Mouse (Mus musculus): ENCODE measurements at regions not wholly inside any gene's neighbourhood (a gene's known extent, or its start where the extent isn't known, plus 50 kb on each side); places are given as distances from the start of the nearest gene placed in this dataset.

DNA sequence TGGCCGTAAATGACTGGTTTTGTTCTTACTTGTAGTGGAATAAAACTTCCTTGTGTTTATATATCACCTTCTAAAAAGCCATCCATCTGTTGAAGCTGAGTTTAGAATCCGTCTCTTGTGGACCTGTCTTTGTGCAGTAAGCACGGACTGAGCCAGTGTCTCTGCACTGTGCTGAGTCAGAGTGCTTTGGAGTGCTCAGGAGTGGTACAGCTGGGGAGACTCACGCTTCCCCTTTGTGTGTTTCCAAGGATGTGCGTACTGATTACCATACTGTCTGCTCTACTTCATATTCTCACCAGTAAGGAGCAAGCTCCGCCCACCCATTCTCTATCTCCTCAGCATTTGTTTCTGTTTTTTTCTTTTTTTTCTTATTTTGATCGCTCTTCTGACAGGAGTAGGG is 175.9 kb upstream of the Nr5a2 start:
- no peaks in the 10 kb centered on the region for H3K9me3 ChIP-seq (replicated peaks; ENCODE audit: low read length)
- H3K79me2 ChIP-seq (replicated peaks; ENCODE audit: control insufficient read depth, extremely low read depth, insufficient read depth, poor library complexity, severe bottlenecking) = no peaks in the 10 kb centered on the region
- in situ Hi-C loops (cut with MboI; ENCODE audit: low pct_ligation_motif_present, low pct_unique_long_range_greater_than_20kb, low sequenced_read_pairs) = no loop called here
- H3K4me3 ChIP-seq (replicated peaks in 1 of 3; ENCODE audit: low read depth in 2 of 3, low read length in 2 of 3, poor library complexity in 1 of 3) = no peak overlapping the region
- no peak overlapping the region for H3K9ac ChIP-seq (ENCODE audit: insufficient read depth, low read depth)
- dilution Hi-C loops (cut with MboI; ENCODE audit: extremely low pct_ligation_motif_present, extremely low pct_unique_long_range_greater_than_20kb, low sequenced_read_pairs) = no loop called here
- peak; percentile 16 for DNase-seq (ENCODE audit: extremely low read depth)
- peaks cover 0 to 6% of the 10 kb centered on the region in 2 experiments; a peak in 2 of 4 replicates for H3K4me1 ChIP-seq (ENCODE audit: control insufficient read depth in 1 of 2, insufficient read depth in 2 of 2)
- no peak overlapping the region for H3K27ac ChIP-seq (ENCODE audit: insufficient read depth, low read depth)
- H3K36me3 ChIP-seq (replicated peaks in 1 of 2; ENCODE audit: control insufficient read depth in 1 of 2, insufficient read depth in 1 of 2, low read length in 1 of 2) = no peaks in the 10 kb centered on the region
- no peak overlapping the region for H3K4me2 ChIP-seq (ENCODE audit: insufficient read depth, low read depth, poor library complexity, severe bottlenecking)
- H3K27me3 ChIP-seq (replicated peaks) = no peaks in the 10 kb centered on the region
- TF ChIP-seq ZKSCAN1 (IDR thresholded peaks at IDR 0.05; ENCODE audit: borderline replicate concordance, low read depth, low read length) = no peak
- TF ChIP-seq POLR2AphosphoS2 (IDR thresholded peaks at IDR 0.05; ENCODE audit: low read depth, low read length) = no peak
- TF ChIP-seq TCF12 (IDR thresholded peaks at IDR 0.05; ENCODE audit: low read depth, low read length) = no peak
- TF ChIP-seq E2F4 (IDR thresholded peaks at IDR 0.05; ENCODE audit: insufficient replicate concordance, low read depth, low read length) = no peak
- TF ChIP-seq CTCF (conservative IDR thresholded peaks at IDR 0.05 in 1 of 2, IDR thresholded peaks at IDR 0.05 in 1 of 2; ENCODE audit: low read depth in 2 of 2, low read length in 2 of 2) = no peak
- TF ChIP-seq JUND (conservative IDR thresholded peaks at IDR 0.05; ENCODE audit: low read depth, low read length) = no peak
- TF ChIP-seq USF2 (conservative IDR thresholded peaks at IDR 0.05; ENCODE audit: low read depth, low read length) = no peak
- no peak for TF ChIP-seq UBTF (IDR thresholded peaks at IDR 0.05; ENCODE audit: low read depth, low read length)
- no peak for TF ChIP-seq CHD2 (IDR thresholded peaks at IDR 0.05; ENCODE audit: low read length)
- TF ChIP-seq USF1 (IDR thresholded peaks at IDR 0.05; ENCODE audit: low read depth, low read length) = no peak
- no peak for TF ChIP-seq SIN3A (IDR thresholded peaks at IDR 0.05; ENCODE audit: low read length)

DNA sequence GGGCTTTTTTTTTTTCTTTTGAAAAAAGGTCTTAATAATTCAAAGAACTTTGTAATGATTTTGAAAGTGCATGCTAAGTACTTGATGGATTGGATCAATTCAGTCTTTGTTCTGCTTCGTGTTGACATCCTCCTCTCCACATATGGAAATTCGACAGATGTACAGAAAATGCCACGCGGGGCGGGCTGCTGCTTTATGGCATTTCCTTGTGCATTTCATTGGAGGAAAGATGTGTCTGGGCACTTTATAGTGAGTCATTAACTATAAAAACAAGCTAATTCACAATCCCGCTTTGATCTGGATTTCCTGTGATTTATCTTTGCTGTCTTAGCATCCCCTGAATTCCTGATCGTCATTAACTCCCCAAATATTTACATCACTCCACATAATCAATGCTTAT is 173.5 kb upstream of the Nr5a2 start:
- Histone ChIP-seq H3K9ac (ENCODE audit: insufficient read depth, low read depth) (no peak overlapping the region), H3K27me3 (replicated peaks) (no peaks in the 10 kb centered on the region), H3K27ac (ENCODE audit: insufficient read depth, low read depth) (no peak overlapping the region), H3K4me3 (replicated peaks in 1 of 3; ENCODE audit: low read depth in 2 of 3, low read length in 2 of 3, poor library complexity in 1 of 3) (no peak overlapping the region), H3K4me1 (ENCODE audit: control insufficient read depth in 1 of 2, insufficient read depth in 2 of 2) (peaks cover 0 to 6% of the 10 kb centered on the region in 2 experiments; a peak in 2 of 4 replicates), H3K79me2 (replicated peaks; ENCODE audit: control insufficient read depth, extremely low read depth, insufficient read depth, poor library complexity, severe bottlenecking) (no peaks in the 10 kb centered on the region), H3K9me3 (replicated peaks; ENCODE audit: low read length) (no peaks in the 10 kb centered on the region), H3K4me2 (ENCODE audit: insufficient read depth, low read depth, poor library complexity, severe bottlenecking) (no peak overlapping the region), H3K36me3 (replicated peaks in 1 of 2; ENCODE audit: control insufficient read depth in 1 of 2, insufficient read depth in 1 of 2, low read length in 1 of 2) (no peaks in the 10 kb centered on the region)
- TF ChIP-seq MXI1 (IDR thresholded peaks at IDR 0.05; ENCODE audit: low read depth, low read length) (no peak), MEF2A (IDR thresholded peaks at IDR 0.05; ENCODE audit: borderline replicate concordance, low read depth, low read length) (no peak), JUN (IDR thresholded peaks at IDR 0.05; ENCODE audit: insufficient read depth, low read depth, low read length) (no peak), ZKSCAN1 (IDR thresholded peaks at IDR 0.05; ENCODE audit: borderline replicate concordance, low read depth, low read length) (no peak), TBP (conservative IDR thresholded peaks at IDR 0.05; ENCODE audit: low read depth, low read length) (no peak), CTCF (conservative IDR thresholded peaks at IDR 0.05 in 1 of 2, IDR thresholded peaks at IDR 0.05 in 1 of 2; ENCODE audit: low read depth in 2 of 2, low read length in 2 of 2) (no peak), IRF4 (IDR thresholded peaks at IDR 0.05; ENCODE audit: low read depth, low read length) (no peak)
- in situ Hi-C loops (cut with MboI; ENCODE audit: low pct_ligation_motif_present, low pct_unique_long_range_greater_than_20kb, low sequenced_read_pairs) = no loop called here
- dilution Hi-C loops (cut with MboI; ENCODE audit: extremely low pct_ligation_motif_present, extremely low pct_unique_long_range_greater_than_20kb, low sequenced_read_pairs) = no loop called here
- no peak for DNase-seq (ENCODE audit: extremely low read depth)
